Mouse (Mus musculus): ENCODE results near the gene Tiparp. TPM values are rescaled to one million over a fixed set of nuclear protein-coding genes. Genes with fewer than 3 reads are reported as not detected.

The Tiparp gene
- polyA plus RNA-seq, 1 experiment = 8.9 TPM

DNA sequence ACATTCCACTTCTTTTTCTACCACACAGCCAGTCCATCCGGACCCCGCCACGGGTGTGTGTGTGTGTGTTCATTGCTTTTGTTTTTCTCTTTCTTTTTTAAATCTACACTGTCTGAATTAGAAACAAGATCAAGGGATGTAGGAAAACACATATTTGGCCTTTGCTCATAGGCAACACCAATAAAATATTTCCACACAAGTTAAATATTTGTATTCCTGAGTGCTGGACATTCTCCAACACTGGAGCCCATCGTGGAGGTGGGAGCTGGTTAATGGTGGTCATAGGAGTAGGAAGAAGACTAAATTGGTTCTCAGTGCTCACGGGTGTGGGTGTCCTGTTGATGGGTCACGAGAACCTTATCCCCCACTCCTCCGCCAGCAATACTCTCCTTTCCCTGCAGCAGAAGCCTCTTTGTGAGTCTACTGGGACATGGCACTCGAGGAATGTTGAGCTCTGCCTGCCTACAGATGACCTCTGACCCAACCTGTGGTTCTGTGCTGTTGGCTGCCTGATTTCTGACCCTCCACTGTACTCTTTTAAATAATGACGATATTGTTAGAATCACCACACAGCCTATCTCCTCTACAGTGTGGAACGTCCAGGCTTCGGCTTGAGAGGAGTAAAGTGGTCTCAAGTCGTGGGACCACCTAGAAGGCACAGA is 51.2 kb downstream of the Tiparp start:
- no peak for DNase-seq (ENCODE audit: extremely low spot score in 1 of 2, low spot score in 1 of 2)

- no peak for DNase-seq (ENCODE audit: extremely low spot score in 1 of 2, low spot score in 1 of 2)
Observed at GRCm38 (mm10) chr3:65581596-65581995, 53.4 kb downstream of the Tiparp start.

DNA sequence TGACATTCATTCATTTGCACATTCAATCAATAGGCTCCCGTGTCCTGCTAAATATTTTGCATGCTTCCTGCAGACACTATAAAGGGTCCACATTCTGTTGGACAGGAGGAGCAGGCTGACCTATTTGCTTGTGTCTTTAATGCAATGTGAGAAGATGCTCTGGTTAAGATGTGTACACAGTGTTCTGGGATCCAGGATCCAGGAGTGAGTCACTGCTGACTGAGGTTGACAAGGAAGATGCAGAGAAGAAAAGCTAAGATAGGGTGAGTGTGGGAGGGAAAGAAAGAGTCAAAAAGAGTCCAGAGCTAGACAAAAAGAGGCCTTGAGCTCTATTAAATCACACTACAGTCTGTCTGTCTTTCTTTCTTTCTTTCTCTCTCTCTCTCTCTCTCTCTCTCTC is 56.1 kb downstream of the Tiparp start:
- no peak for DNase-seq (ENCODE audit: extremely low spot score in 1 of 2, low spot score in 1 of 2)

GRCm38 (mm10) chr3:65585291-65585690 is 57.1 kb downstream of the Tiparp start:
- DNase-seq (ENCODE audit: extremely low spot score in 1 of 2, low spot score in 1 of 2) = no peak

DNA sequence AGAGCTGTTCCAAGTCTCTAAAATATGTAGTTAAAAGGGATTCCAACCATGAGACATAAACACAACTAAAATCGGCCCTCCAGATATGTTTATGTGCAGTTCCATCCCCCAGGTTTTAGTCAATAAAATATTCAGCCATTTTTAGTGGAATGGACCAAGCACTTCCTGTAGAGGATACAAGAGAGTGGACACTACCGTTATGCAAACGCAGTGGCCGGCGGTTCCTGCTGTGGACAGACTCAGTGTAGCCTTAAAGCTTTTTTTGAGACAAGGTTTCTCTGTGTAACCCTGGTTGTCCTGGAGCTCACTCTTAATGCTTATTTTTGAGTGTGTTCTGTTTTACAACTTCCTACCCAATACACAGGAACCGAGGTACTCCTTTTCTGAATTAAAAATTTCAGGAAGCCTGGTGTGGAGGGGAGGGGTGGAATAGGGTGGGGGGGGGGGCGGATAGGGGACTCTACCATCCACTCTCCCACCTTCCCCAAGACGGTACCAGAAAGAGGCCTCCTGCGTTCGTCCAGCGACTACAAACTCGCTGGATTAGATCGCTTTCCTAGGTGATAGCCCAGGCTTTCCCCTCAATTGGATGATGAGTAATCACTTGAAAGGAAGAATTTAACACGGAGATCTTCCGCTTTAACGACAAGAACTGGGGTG is 57.7 kb downstream of the Tiparp start:
- no peak for DNase-seq (ENCODE audit: extremely low spot score in 1 of 2, low spot score in 1 of 2)

DNA sequence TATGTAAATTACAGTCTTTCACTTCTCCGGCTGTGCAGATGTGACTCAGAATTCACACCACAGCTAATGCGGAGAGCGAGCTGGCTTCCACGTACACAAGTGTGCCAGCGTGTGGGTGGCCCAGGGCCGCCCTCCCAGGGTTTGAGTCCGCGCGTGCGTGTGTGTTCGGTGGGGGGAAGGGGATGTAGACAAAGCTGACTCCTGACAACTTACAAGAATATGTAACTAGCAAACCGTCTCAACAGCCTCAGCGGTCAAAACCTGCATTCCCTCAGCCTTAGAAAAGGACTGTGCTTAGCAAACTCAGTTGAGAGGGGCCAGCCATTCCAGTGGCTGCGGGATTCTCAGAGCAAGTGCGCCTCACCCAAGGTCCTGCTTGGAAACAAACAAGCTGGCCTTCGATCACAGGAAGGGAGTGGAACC is 58.3 kb downstream of the Tiparp start:
- peak; percentile 53 to 83 for DNase-seq (ENCODE audit: extremely low spot score in 1 of 2, low spot score in 1 of 2)

GRCm38 (mm10) chr3:65586966-65587365 is 58.8 kb downstream of the Tiparp start:
- no peak for DNase-seq (ENCODE audit: extremely low spot score in 1 of 2, low spot score in 1 of 2)

GRCm38 (mm10) chr3:65588424-65588823 is 60.2 kb downstream of the Tiparp start:
- DNase-seq (ENCODE audit: extremely low spot score in 1 of 2, low spot score in 1 of 2) = no peak

DNA sequence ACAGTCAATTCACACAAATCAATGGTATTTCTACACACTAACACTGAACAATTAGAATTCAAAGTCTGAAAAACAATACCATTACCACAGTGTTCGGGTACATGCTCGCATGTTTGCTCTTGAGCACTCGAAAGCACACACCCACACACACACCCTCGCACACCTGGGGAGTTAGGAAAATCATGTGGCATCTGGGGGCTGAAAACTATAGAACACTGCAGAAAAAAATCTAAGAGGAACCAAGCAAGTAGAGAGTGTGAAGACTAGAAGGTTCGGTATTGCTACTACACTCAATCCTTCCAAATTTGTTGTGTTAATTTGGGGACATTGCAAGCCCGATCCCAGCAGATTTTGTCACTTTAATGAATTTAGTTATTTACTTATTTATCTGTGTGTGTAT is 64.6 kb downstream of the Tiparp start:
- DNase-seq (ENCODE audit: extremely low spot score in 1 of 2, low spot score in 1 of 2) = no peak

GRCm38 (mm10) chr3:65594493-65594892 is 66.3 kb downstream of the Tiparp start:
- no peak for DNase-seq (ENCODE audit: extremely low spot score in 1 of 2, low spot score in 1 of 2)

- no peak for DNase-seq (ENCODE audit: extremely low spot score in 1 of 2, low spot score in 1 of 2)
Observed at GRCm38 (mm10) chr3:65595196-65595595, 67.0 kb downstream of the Tiparp start.

- no peak for DNase-seq (ENCODE audit: extremely low spot score in 1 of 2, low spot score in 1 of 2)
Observed at GRCm38 (mm10) chr3:65598071-65598830, 70.0 kb downstream of the Tiparp start.

- DNase-seq (ENCODE audit: extremely low spot score in 1 of 2, low spot score in 1 of 2) = no peak
Observed at GRCm38 (mm10) chr3:65599151-65599550, 70.9 kb downstream of the Tiparp start.

DNA sequence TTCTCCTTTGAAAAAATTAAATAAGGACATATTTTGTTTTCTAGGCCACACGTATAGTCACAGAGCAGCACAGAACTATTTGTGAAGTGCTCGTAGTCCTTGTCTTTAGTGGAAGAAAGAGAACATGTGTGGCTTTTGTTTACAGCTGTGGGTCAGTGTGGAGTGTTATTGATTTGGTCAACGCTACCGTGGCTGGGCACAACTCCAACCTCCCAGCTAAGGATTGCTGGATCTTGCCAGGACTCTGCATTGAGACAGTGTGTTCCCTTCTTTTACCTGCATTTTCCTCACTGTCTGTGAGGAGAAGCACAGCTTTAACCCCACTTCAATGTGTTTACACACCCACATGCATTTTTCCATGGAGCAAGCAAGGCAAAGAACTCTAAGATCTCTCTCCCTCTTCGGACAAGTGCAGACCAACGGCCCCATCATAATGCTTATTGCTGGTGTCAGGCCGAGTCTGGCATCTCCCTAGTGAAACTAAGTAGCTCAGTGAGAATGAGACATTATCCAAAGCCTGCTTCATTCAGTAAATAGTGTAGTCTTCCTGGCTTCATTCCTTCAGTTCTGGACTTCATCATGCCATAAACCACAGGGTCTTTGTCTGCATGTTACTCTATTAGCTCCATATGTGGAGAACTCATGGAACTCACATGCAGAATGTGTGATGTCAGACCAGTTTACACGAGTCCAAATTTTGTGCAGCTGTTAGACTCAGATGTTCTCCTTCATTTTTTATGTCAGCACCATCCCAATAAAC is 73.3 kb downstream of the Tiparp start:
- DNase-seq (ENCODE audit: extremely low spot score in 1 of 2, low spot score in 1 of 2) = no peak

- peak; percentile 29 to 75 for DNase-seq (ENCODE audit: extremely low spot score in 1 of 2, low spot score in 1 of 2)
Observed at GRCm38 (mm10) chr3:65603392-65604055, 75.3 kb downstream of the Tiparp start.

Other genes starting within 250 kb of the Tiparp start
- gene Ssr3, start 135.8 kb upstream of the Tiparp start, polyA plus RNA-seq (2012; rRNA removed) = 100 and 101 TPM in 2 replicates
- 6.6 and 7.7 TPM in 2 replicates for gene Lekr1, start 137.8 kb downstream of the Tiparp start, polyA plus RNA-seq (2012; rRNA removed)